Mouse (Mus musculus) embryonic fibroblast, embryonic 13.5 days (primary cell): Measurements from ENCODE around the gene E130308A19Rik.

ENCODE experiments used
- CTCF ChIP-seq: IDR thresholded peaks from 2 replicates; pipeline ENCODE4 v1.5.1; 2011; ENCODE audit warnings: mild to moderate bottlenecking, control low read depth, low read length, moderate library complexity, borderline replicate concordance; ENCODE audit not compliant: insufficient read depth
- POLR2A ChIP-seq: IDR thresholded peaks from 2 replicates; pipeline ENCODE4 v1.6.1; 2011; ENCODE audit warnings: low read depth, mild to moderate bottlenecking, control low read depth, low read length, moderate library complexity

DNA sequence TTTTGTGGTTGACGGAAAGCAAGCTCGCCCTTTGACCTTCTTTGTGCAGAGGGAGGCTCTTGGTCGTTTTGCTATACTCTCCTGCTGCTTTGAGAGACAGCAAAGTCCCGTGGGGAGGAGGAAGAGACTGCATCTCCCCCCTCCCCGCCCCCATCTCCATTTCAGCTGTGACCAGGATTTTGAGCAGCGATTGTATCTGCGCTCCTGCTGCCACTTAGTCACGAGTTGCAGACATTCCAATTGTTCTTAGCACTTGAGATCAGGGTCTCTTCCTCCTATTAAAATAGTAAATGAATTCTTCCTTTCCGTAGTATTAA is 180.8 kb downstream of the E130308A19Rik start:
- TF ChIP-seq CTCF (no peak), POLR2A (no peak; the same call in 1 of the 2 replicates)
